Mouse (Mus musculus): Measurements from ENCODE around the gene Hist2h3c2.
"Not testable (repeated sequence)": the region's sequence is repeated elsewhere in the genome, so short reads cannot be mapped to it uniquely, and the experiment has no call there.

The Hist2h3c2 gene

GRCm38 (mm10) chr3:96238954-96239793, at the start of gene Hist2h3c2:
Gene Hist2h3c2 (minus strand): TSS chr3:96239127.
- not testable (repeated sequence) for DNase-seq (ENCODE audit: low spot score)

GRCm38 (mm10) chr3:96287334-96287733, 48.4 kb upstream of the Hist2h3c2 start:
- not testable (repeated sequence) for DNase-seq (ENCODE audit: low spot score)

- DNase-seq (ENCODE audit: low spot score), result no peak
These were observed 45.5 kb upstream of the Hist2h3c2 start for GRCm38 (mm10) chr3:96284457-96284856.

- DNase-seq (ENCODE audit: low spot score), result no peak
These were observed 41.7 kb upstream of the Hist2h3c2 start for GRCm38 (mm10) chr3:96280660-96281059.

GRCm38 (mm10) chr3:96277800-96278624, 39.1 kb upstream of the Hist2h3c2 start:
- peak; percentile 90 for DNase-seq (ENCODE audit: low spot score)

GRCm38 (mm10) chr3:96277428-96277799, 38.5 kb upstream of the Hist2h3c2 start:
- no peak for DNase-seq (ENCODE audit: low spot score)

- DNase-seq (ENCODE audit: low spot score), result no peak
These were observed 34.9 kb upstream of the Hist2h3c2 start for GRCm38 (mm10) chr3:96273591-96274465.

GRCm38 (mm10) chr3:96269511-96270474, 30.9 kb upstream of the Hist2h3c2 start, which contains the start of gene Hist2h2bb:
Gene Hist2h2bb (plus strand): TSS chr3:96269752.
- DNase-seq (ENCODE audit: low spot score), result peak; percentile 95

- not testable (repeated sequence) for DNase-seq (ENCODE audit: low spot score)
These were observed 29.9 kb upstream of the Hist2h3c2 start for GRCm38 (mm10) chr3:96268776-96269378.

GRCm38 (mm10) chr3:96268051-96268775, 29.3 kb upstream of the Hist2h3c2 start, which contains the start of gene Hist2h3b:
Gene Hist2h3b (plus strand): TSS chr3:96268654.
- peak; percentile 80 for DNase-seq (ENCODE audit: low spot score)

- DNase-seq (ENCODE audit: low spot score), result no peak
These were observed 28.6 kb upstream of the Hist2h3c2 start for GRCm38 (mm10) chr3:96267541-96267940.

GRCm38 (mm10) chr3:96266132-96266710, 27.3 kb upstream of the Hist2h3c2 start:
- no peak for DNase-seq (ENCODE audit: low spot score)

- no peak for DNase-seq (ENCODE audit: low spot score)
These were observed 25.6 kb upstream of the Hist2h3c2 start for GRCm38 (mm10) chr3:96264404-96264949.

- DNase-seq (ENCODE audit: low spot score), result no peak
These were observed 24.9 kb upstream of the Hist2h3c2 start for GRCm38 (mm10) chr3:96263558-96264403.

GRCm38 (mm10) chr3:96262979-96263550, 24.1 kb upstream of the Hist2h3c2 start, which contains the start of gene Hist2h4:
Gene Hist2h4 (minus strand): TSS chr3:96263311.
- DNase-seq (ENCODE audit: low spot score), result peak; percentile 98

GRCm38 (mm10) chr3:96262216-96262875, 23.4 kb upstream of the Hist2h3c2 start:
- DNase-seq (ENCODE audit: low spot score), result peak; percentile 81

GRCm38 (mm10) chr3:96261623-96262022, 22.7 kb upstream of the Hist2h3c2 start:
- no peak for DNase-seq (ENCODE audit: low spot score)

Data from left cerebral cortex, adult 11 months (tissue).